Mouse (Mus musculus) ES-E14 (cell line): ENCODE measurements at regions not wholly inside any gene's neighbourhood (a gene's known extent, or its start where the extent isn't known, plus 50 kb on each side); places are given as distances from the start of the nearest gene placed in this dataset.

Source experiments
- CHD2 ChIP-seq: IDR thresholded peaks from 2 replicates; pipeline ENCODE4 v1.6.1; 2014; ENCODE audit warnings: mild to moderate bottlenecking, low read depth, low read length, inconsistent platforms
- HCFC1 ChIP-seq: IDR thresholded peaks from 2 replicates; pipeline ENCODE4 v1.6.1; 2012; ENCODE audit warnings: low read length, inconsistent platforms, borderline replicate concordance; ENCODE audit not compliant: insufficient read depth
- ZNF384 ChIP-seq: IDR thresholded peaks from 2 replicates; pipeline ENCODE4 v1.6.1; 2012; ENCODE audit warnings: low read depth, low read length, inconsistent platforms

GRCm38 (mm10) chr3:119524510-119525123, 259.6 kb downstream of the Ptbp2 start:
- TF ChIP-seq CHD2 = no peak
- TF ChIP-seq ZNF384 = no peak
- no peak for TF ChIP-seq HCFC1
